Mouse (Mus musculus) liver, postnatal 0 days (tissue): ENCODE measurements around the gene Mapk11. TPM values are rescaled to one million over a fixed set of nuclear protein-coding genes. Genes with fewer than 3 reads are reported as not detected.

Source experiments
- ATAC-seq: fragments of 200-750 bp; cut with Nextera tagmentation; 2 replicates; pipeline ENCODE4 v1.8.0; 2017; ENCODE audit warnings: mild to moderate bottlenecking, moderate library complexity
- DNase-seq: peaks from one replicate; pipeline ENCODE4 v3.0.0-alpha.2; 2016
- H3K27ac ChIP-seq: fragments of 300-500 bp; sonication (generic); 2 replicates; pipeline ENCODE4 v1.5.1; 2014; ENCODE audit warnings: antibody characterized with exemption, moderate library complexity, mild to moderate bottlenecking, low read depth
- H3K27me3 ChIP-seq: fragments of 300-500 bp; sonication (generic); 2 replicates; pipeline ENCODE4 v1.6.1; 2014; ENCODE audit warnings: low read length, control low read depth, mixed read lengths; ENCODE audit not compliant: insufficient read depth
- H3K36me3 ChIP-seq: fragments of 300-500 bp; sonication (generic); replicated peaks from 2 replicates; pipeline ENCODE4 v1.6.1; 2014; ENCODE audit warnings: mild to moderate bottlenecking, control low read depth, low read length, moderate library complexity, mixed read lengths; ENCODE audit not compliant: insufficient read depth
- H3K4me1 ChIP-seq: fragments of 300-500 bp; sonication (generic); 2 replicates; pipeline ENCODE4 v1.6.1; 2014; ENCODE audit warnings: antibody characterized with exemption, mild to moderate bottlenecking, control low read depth; ENCODE audit not compliant: insufficient read depth
- H3K4me2 ChIP-seq: fragments of 300-500 bp; sonication (generic); 2 replicates; pipeline ENCODE4 v1.6.1; 2014; ENCODE audit warnings: low read depth, mild to moderate bottlenecking, low read length, moderate library complexity, mixed read lengths
- H3K4me3 ChIP-seq: fragments of 300-500 bp; sonication (generic); 2 replicates; pipeline ENCODE4 v1.5.1; 2014; ENCODE audit warnings: low read depth, low read length
- H3K9ac ChIP-seq: fragments of 300-500 bp; sonication (generic); replicated peaks from 2 replicates; pipeline ENCODE4 v1.6.1; 2014; ENCODE audit warnings: mild to moderate bottlenecking, moderate library complexity
- H3K9me3 ChIP-seq: fragments of 300-500 bp; sonication (generic); 2 replicates; pipeline ENCODE4 v1.6.1; 2016; ENCODE audit warnings: mild to moderate bottlenecking, control low read depth, low read length, mixed read lengths
- CTCF ChIP-seq: sonication (generic); IDR thresholded peaks from 2 replicates; pipeline ENCODE4 v1.5.1; 2016; ENCODE audit warnings: antibody characterized with exemption, low read depth
- EP300 ChIP-seq: IDR thresholded peaks from 2 replicates; pipeline ENCODE4 v1.6.1; 2016; ENCODE audit warnings: antibody characterized with exemption, low read depth, mild to moderate bottlenecking
- WGBS: fragments of 180-500 bp; shearing (Covaris S2); extraction: QIAGEN DNeasy Blood & Tissue Kit; methylation state at CpG from one replicate; pipeline ENCODE4 v1.1.7; 2014; ENCODE audit not compliant: insufficient replicate concordance; 5-methylcytosine and 5-hydroxymethylcytosine counted together
- polyA plus RNA-seq: library from polyadenylated mRNA; unstranded; fragments of >200 nt; fragmentation: Nextera tagmentation; extraction: Ambion mirVana; gene quantifications from 2 replicates; pipeline ENCODE4 v1.2.1, GENCODE M21; 2015

Mapk11 gene
- polyA plus RNA-seq, 1 experiment from 2014 or later: 0.81 TPM

GRCm38 (mm10) chr15:89136461-89137155 is 12.8 kb downstream of the Mapk11 start:
- Histone ChIP-seq H3K36me3 (no peaks in the 10 kb centered on the region), H3K27ac (no peak overlapping the region), H3K4me3 (no peak overlapping the region), H3K9ac (no peak overlapping the region), H3K27me3 (peaks cover 50% of the 10 kb centered on the region), H3K4me1 (peaks cover 18% of the 10 kb centered on the region), H3K4me2 (no peak overlapping the region), H3K9me3 (no peaks in the 10 kb centered on the region)
- DNase-seq (no peak), ATAC-seq (no peak)
- 88% methylated on average over 4 of the region's 5 CpGs for WGBS
- TF ChIP-seq EP300: no peak

GRCm38 (mm10) chr15:89131316-89131715 is 18.1 kb downstream of the Mapk11 start:
- peak overlapping the region; percentile 16; the same call in 1 of the 2 replicates for H3K27ac ChIP-seq

GRCm38 (mm10) chr15:89130245-89130644 is 19.2 kb downstream of the Mapk11 start:
- Histone ChIP-seq H3K36me3 (no peaks in the 10 kb centered on the region), H3K4me3 (no peak overlapping the region), H3K9me3 (no peaks in the 10 kb centered on the region), H3K27me3 (0 out of 2 replicates have a peak, but pooled peaks cover 2% of the 10 kb centered on the region), H3K4me1 (peaks cover 18% of the 10 kb centered on the region), H3K4me2 (no peak overlapping the region), H3K27ac (no peak overlapping the region), H3K9ac (no peak overlapping the region)
- DNase-seq: no peak
- TF ChIP-seq EP300 (no peak), CTCF (no peak)
- ATAC-seq: no peak

More at GRCm38 (mm10) chr15:89131316-89131715, 18.1 kb downstream of the Mapk11 start:
- DNase-seq: peak; percentile 68
- no peaks in the 10 kb centered on the region for H3K9me3 ChIP-seq
- H3K9ac ChIP-seq: no peak overlapping the region
- H3K27me3 ChIP-seq: 0 out of 2 replicates have a peak, but pooled peaks cover 4% of the 10 kb centered on the region
- ATAC-seq: no peak
- peak overlapping the region; percentile 18; the same call in 1 of the 2 replicates for H3K4me2 ChIP-seq
- WGBS: 38% methylated on average over 3 of the region's 3 CpGs
- peaks cover 18% of the 10 kb centered on the region for H3K4me1 ChIP-seq
- no peaks in the 10 kb centered on the region for H3K36me3 ChIP-seq
- no peak for TF ChIP-seq EP300
- no peak for TF ChIP-seq CTCF
- no peak overlapping the region for H3K4me3 ChIP-seq

GRCm38 (mm10) chr15:89128382-89129350 is 20.8 kb downstream of the Mapk11 start, which contains the start of gene Hdac10:
Gene Hdac10, minus strand, starts transcription at chr15:89128700.
- ATAC-seq: peak; percentile 92
- Histone ChIP-seq H3K4me2 (peak within 1 kb of the TSS; percentile 81), H3K9ac (peak within 1 kb of the TSS; percentile 55), H3K9me3 (no peaks in the 10 kb centered on the region), H3K27ac (peak within 1 kb of the TSS; percentile 64), H3K4me3 (peak within 1 kb of the TSS; percentile 56), H3K27me3 (no peaks in the 10 kb centered on the region), H3K36me3 (no peaks in the 10 kb centered on the region), H3K4me1 (peaks cover 19% of the 10 kb centered on the region)
- 3% methylated on average over 36 of the region's 36 CpGs for WGBS
- TF ChIP-seq CTCF (peak; percentile 98), EP300 (no peak)
- DNase-seq: peak; percentile 88

- H3K9ac ChIP-seq: peak overlapping the region; percentile 55
- no peaks in the 10 kb centered on the region for H3K9me3 ChIP-seq
- ATAC-seq (no peak), DNase-seq (no peak)
- peaks cover 24% of the 10 kb centered on the region for H3K4me1 ChIP-seq
- no peaks in the 10 kb centered on the region for H3K36me3 ChIP-seq
- no peak overlapping the region for H3K27ac ChIP-seq
- H3K27me3 ChIP-seq: no peaks in the 10 kb centered on the region
- no peak for TF ChIP-seq EP300
- no peak for TF ChIP-seq CTCF
- H3K4me2 ChIP-seq: peak overlapping the region; percentile 81
- WGBS: 67% methylated on average over 8 of the region's 8 CpGs
- H3K4me3 ChIP-seq: no peak overlapping the region
Measured at GRCm38 (mm10) chr15:89127364-89127940, 22.0 kb downstream of the Mapk11 start.

- TF ChIP-seq CTCF (no peak), EP300 (no peak)
- Histone ChIP-seq H3K4me1 (peaks cover 26% of the 10 kb centered on the region), H3K27ac (no peak overlapping the region), H3K27me3 (no peaks in the 10 kb centered on the region), H3K36me3 (no peaks in the 10 kb centered on the region), H3K9ac (no peak overlapping the region), H3K9me3 (no peaks in the 10 kb centered on the region), H3K4me3 (no peak overlapping the region), H3K4me2 (no peak overlapping the region)
- DNase-seq (no peak), ATAC-seq (no peak)
- WGBS: 82% methylated on average over 8 of the region's 8 CpGs
Measured at GRCm38 (mm10) chr15:89126622-89127021, 22.8 kb downstream of the Mapk11 start.
